Mouse (Mus musculus): ENCODE measurements at regions not wholly inside any gene's neighbourhood (a gene's known extent, or its start where the extent isn't known, plus 50 kb on each side); places are given as distances from the start of the nearest gene placed in this dataset.

GRCm38 (mm10) chr11:112982165-112982801, 200.3 kb downstream of the Sox9 start:
- no peak for DNase-seq (ENCODE audit: low read depth)

- no peak for DNase-seq (ENCODE audit: low read depth)
Observed at GRCm38 (mm10) chr11:112982802-112983591, 201.0 kb downstream of the Sox9 start.

- DNase-seq (ENCODE audit: low read depth) = no peak
Observed at GRCm38 (mm10) chr11:112986029-112986573, 204.1 kb downstream of the Sox9 start.

GRCm38 (mm10) chr11:112987782-112988181, 205.8 kb downstream of the Sox9 start:
- peak; percentile 5 for DNase-seq (ENCODE audit: low read depth)

- DNase-seq (ENCODE audit: low read depth) = no peak
Observed at GRCm38 (mm10) chr11:112988900-112989299, 206.9 kb downstream of the Sox9 start.

- no peak for DNase-seq (ENCODE audit: low read depth)
Observed at GRCm38 (mm10) chr11:112989981-112990512, 208.0 kb downstream of the Sox9 start.

- no peak for DNase-seq (ENCODE audit: low read depth)
Observed at GRCm38 (mm10) chr11:112990751-112991150, 208.7 kb downstream of the Sox9 start.

- no peak for DNase-seq (ENCODE audit: low read depth)
Observed at GRCm38 (mm10) chr11:112991862-112992261, 209.8 kb downstream of the Sox9 start.

- DNase-seq (ENCODE audit: low read depth) = no peak
Observed at GRCm38 (mm10) chr11:112998777-112999583, 217.0 kb downstream of the Sox9 start.

- no peak for DNase-seq (ENCODE audit: low read depth)
Observed at GRCm38 (mm10) chr11:113001071-113001470, 219.0 kb downstream of the Sox9 start.

- no peak for DNase-seq (ENCODE audit: low read depth)
Observed at GRCm38 (mm10) chr11:113005895-113006294, 223.9 kb downstream of the Sox9 start.

GRCm38 (mm10) chr11:113008521-113008920, 226.5 kb downstream of the Sox9 start:
- DNase-seq (ENCODE audit: low read depth) = no peak

GRCm38 (mm10) chr11:113009376-113009775, 227.4 kb downstream of the Sox9 start:
- DNase-seq (ENCODE audit: low read depth) = no peak

GRCm38 (mm10) chr11:113010906-113011305, 228.9 kb downstream of the Sox9 start:
- no peak for DNase-seq (ENCODE audit: low read depth)

- no peak for DNase-seq (ENCODE audit: low read depth)
Observed at GRCm38 (mm10) chr11:113014186-113015010, 232.4 kb downstream of the Sox9 start.

GRCm38 (mm10) chr11:113015686-113016304, 233.8 kb downstream of the Sox9 start:
- DNase-seq (ENCODE audit: low read depth) = no peak

- DNase-seq (ENCODE audit: low read depth) = no peak
Observed at GRCm38 (mm10) chr11:113016801-113017715, 235.0 kb downstream of the Sox9 start.

GRCm38 (mm10) chr11:113021533-113021932, 239.5 kb downstream of the Sox9 start:
- no peak for DNase-seq (ENCODE audit: low read depth)

GRCm38 (mm10) chr11:113026994-113027393, 245.0 kb downstream of the Sox9 start:
- no peak for DNase-seq (ENCODE audit: low read depth)
